Mouse (Mus musculus) small intestine, adult 2 months (tissue): ENCODE measurements at regions not wholly inside any gene's neighbourhood (a gene's known extent, or its start where the extent isn't known, plus 50 kb on each side); places are given as distances from the start of the nearest gene placed in this dataset.

Experiments
- CTCF ChIP-seq: fragments of 200-500 bp; IDR thresholded peaks from 2 replicates; pipeline ENCODE4 v1.5.1; 2012; ENCODE audit warnings: low read depth, mild to moderate bottlenecking, control low read depth, inconsistent platforms, low read length, moderate library complexity, mixed read lengths; ENCODE audit not compliant: insufficient replicate concordance, insufficient read length; ENCODE audit errors: extremely low read depth
- POLR2A ChIP-seq: fragments of 200-500 bp; IDR thresholded peaks from 2 replicates; pipeline ENCODE4 v1.6.1; 2012; ENCODE audit warnings: low read depth, mild to moderate bottlenecking, control low read depth, inconsistent platforms, low read length, moderate library complexity

- TF ChIP-seq CTCF (no peak), POLR2A (no peak)
These were observed 128.7 kb upstream of the Foxd3 start for GRCm38 (mm10) chr4:99527441-99527840.
